Mouse (Mus musculus) stomach, embryonic 16.5 days (tissue): Measurements from ENCODE around the gene Ldb1. TPM values are rescaled to one million over a fixed set of nuclear protein-coding genes. Genes with fewer than 3 reads are reported as not detected.

ENCODE experiments used
- ATAC-seq: fragments of 200-750 bp; cut with Nextera tagmentation; 2 replicates; pipeline ENCODE4 v1.8.0; 2017; ENCODE audit warnings: moderate number of reproducible peaks, moderate TSS enrichment; ENCODE audit not compliant: insufficient read depth, low FRiP score
- H3K27ac ChIP-seq: fragments of 300-500 bp; sonication (generic); 2 replicates; pipeline ENCODE4 v1.5.1; 2014; ENCODE audit warnings: low read length
- H3K27me3 ChIP-seq: fragments of 300-500 bp; sonication (generic); 2 replicates; pipeline ENCODE4 v1.6.1; 2014; ENCODE audit warnings: low read length, control low read depth, mixed read lengths; ENCODE audit not compliant: control insufficient read depth, insufficient read depth
- H3K36me3 ChIP-seq: fragments of 300-500 bp; sonication (generic); 2 replicates; pipeline ENCODE4 v1.6.1; 2014; ENCODE audit warnings: low read length; ENCODE audit not compliant: control insufficient read depth, insufficient read depth
- H3K4me1 ChIP-seq: fragments of 300-500 bp; sonication (generic); 2 replicates; pipeline ENCODE4 v1.6.1; 2014; ENCODE audit warnings: low read length, control low read depth, mixed read lengths; ENCODE audit not compliant: control insufficient read depth, insufficient read depth
- H3K4me2 ChIP-seq: fragments of 300-500 bp; sonication (generic); 2 replicates; pipeline ENCODE4 v1.6.1; 2014; ENCODE audit warnings: low read depth, low read length, mixed read lengths
- H3K4me3 ChIP-seq: fragments of 300-500 bp; sonication (generic); replicated peaks from 2 replicates; pipeline ENCODE4 v1.5.1; 2014; ENCODE audit warnings: mild to moderate bottlenecking, low read length
- H3K9ac ChIP-seq: fragments of 300-500 bp; sonication (generic); 2 replicates; pipeline ENCODE4 v1.6.1; 2014; ENCODE audit warnings: low read length
- H3K9me3 ChIP-seq: fragments of 300-500 bp; sonication (generic); replicated peaks from 2 replicates; pipeline ENCODE4 v1.6.1; 2016; ENCODE audit warnings: low read length, control low read depth; ENCODE audit not compliant: control insufficient read depth
- WGBS: fragments of 180-500 bp; shearing (Covaris S2); extraction: QIAGEN DNeasy Blood & Tissue Kit; methylation state at CpG from one replicate; pipeline ENCODE4 v1.1.7; 2014; 5-methylcytosine and 5-hydroxymethylcytosine counted together
- polyA plus RNA-seq: library from polyadenylated mRNA; unstranded; fragments of >200 nt; fragmentation: Nextera tagmentation; extraction: Ambion mirVana; gene quantifications from 2 replicates; pipeline ENCODE4 v1.2.1, GENCODE M21; 2015

The Ldb1 gene
- polyA plus RNA-seq, result 37.4 and 41.4 TPM in 2 replicates

DNA sequence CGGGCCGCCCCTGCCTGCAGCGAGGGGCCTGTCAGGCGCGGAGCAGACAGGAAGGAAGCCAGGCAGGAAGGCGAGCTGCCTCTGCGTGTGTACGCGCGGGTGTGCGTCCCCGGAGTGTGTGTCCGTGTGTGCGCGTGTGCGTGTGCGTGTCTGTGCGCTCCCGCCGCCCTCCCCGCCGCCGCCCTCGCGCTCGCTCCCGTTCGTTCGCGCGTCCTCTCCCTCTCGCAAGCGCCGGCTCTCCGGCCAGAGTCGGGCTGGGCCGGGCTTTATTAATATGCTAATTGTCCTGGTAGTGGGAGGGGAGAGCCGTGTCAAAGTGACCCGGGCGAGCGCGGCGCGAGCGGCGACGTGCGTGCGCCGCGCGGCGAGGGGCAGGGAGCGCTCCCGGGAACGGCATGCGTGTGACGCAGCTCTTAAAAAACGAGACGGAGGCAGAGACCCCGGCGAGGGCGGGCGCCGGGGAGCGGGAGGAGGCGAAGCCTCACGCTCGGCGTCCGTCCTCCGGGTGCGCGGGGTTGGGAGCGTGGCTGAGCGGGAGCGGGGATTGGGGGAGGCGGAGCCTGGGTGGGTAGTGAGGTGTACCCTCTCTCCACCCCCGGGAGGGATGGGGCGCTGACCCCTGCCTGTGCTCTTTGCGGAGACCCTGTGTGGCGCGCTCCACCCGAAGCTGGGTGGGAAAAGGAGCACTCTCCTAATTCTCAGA, at the start of gene Ldb1:
Gene Ldb1 (minus strand): TSS at position 222 of the 703 bp plus-strand sequence.
- H3K9ac ChIP-seq, result peak within 1 kb of the TSS; percentile 98
- peaks cover 53% of the 10 kb centered on the region for H3K4me1 ChIP-seq
- H3K4me3 ChIP-seq, result peak within 1 kb of the TSS; percentile 97
- peak within 1 kb of the TSS; percentile 94 for H3K4me2 ChIP-seq
- H3K36me3 ChIP-seq, result no peaks in the 10 kb centered on the region
- ATAC-seq, result peak; percentile 80
- no peaks in the 10 kb centered on the region for H3K27me3 ChIP-seq
- peak within 1 kb of the TSS; percentile 99 for H3K27ac ChIP-seq
- H3K9me3 ChIP-seq, result no peaks in the 10 kb centered on the region
- under 1% methylated on average over 82 of the region's 84 CpGs for WGBS

DNA sequence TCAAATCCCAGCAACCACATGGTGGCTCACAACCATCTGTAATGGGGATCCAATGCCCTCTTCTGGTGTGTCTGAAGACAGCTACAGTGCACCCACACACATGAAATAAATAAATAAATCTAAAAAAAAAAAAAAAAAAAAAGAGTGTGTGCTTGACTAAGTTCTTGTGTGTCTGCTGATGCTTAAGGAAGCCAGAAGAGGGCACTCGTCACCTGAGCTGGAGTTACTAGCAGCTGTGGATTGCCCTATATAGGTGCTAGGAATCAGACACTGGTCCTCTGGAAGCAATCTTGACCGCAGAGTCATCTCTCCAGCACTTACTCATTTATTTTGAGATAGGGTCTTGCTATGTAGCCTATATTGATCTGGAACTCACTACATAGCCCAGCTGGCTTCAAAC, 49.1 kb upstream of the Ldb1 start:
- Histone ChIP-seq H3K4me1 (no peaks in the 10 kb centered on the region), H3K9me3 (no peaks in the 10 kb centered on the region), H3K36me3 (no peaks in the 10 kb centered on the region), H3K27me3 (no peaks in the 10 kb centered on the region), H3K4me2 (no peak overlapping the region), H3K4me3 (no peak overlapping the region), H3K9ac (no peak overlapping the region), H3K27ac (no peak overlapping the region)
- WGBS, result 89% methylated on average over 2 of the region's 2 CpGs
- ATAC-seq, result no peak

DNA sequence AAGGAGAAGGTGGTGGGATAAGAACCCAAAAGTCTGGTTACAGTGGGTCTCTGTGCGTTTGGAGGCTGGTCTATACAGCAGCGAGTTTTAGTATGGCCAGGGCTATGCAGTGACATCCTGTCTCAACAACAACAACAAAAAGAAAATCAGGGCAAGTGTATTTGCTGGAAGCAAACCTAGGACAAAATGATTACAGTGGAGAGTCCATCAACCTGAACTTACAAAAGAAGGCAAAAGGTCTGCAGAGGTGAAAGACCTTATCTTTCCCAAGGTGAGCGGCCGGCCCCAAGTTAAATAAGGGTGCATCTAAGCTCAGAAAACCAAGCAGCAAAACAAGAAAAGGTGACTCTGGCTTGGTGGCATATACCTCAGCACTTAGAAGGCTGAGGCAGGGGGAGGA, 46.6 kb upstream of the Ldb1 start:
- H3K27me3 ChIP-seq, result no peaks in the 10 kb centered on the region
- H3K9me3 ChIP-seq, result no peaks in the 10 kb centered on the region
- H3K9ac ChIP-seq, result no peak overlapping the region
- no peaks in the 10 kb centered on the region for H3K4me1 ChIP-seq
- 76% methylated on average over 4 of the region's 4 CpGs for WGBS
- no peak overlapping the region for H3K4me2 ChIP-seq
- H3K27ac ChIP-seq, result no peak overlapping the region
- no peak overlapping the region for H3K4me3 ChIP-seq
- no peak for ATAC-seq
- H3K36me3 ChIP-seq, result no peaks in the 10 kb centered on the region

DNA sequence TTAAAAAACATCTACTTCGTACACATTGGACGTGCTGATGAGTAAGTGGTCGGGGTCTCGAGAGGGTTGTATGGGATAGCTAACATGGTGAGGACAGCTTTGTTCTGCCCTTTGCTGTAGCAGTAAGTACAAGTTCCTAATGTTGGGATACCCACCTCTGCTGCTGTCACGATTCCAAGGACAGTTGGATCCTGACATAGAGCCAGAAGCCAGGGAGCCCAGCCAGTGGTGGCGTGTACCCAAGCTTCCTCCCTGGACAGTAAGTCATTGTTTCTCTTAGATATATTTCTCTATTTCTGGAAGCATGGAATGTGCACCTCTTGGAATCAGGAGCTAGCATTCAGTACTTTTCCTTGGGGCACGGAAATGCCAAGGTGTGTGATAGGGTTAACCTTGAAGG, 42.9 kb upstream of the Ldb1 start:
- WGBS, result 71% methylated on average over 7 of the region's 7 CpGs
- Histone ChIP-seq H3K4me3 (no peak overlapping the region), H3K36me3 (peaks cover 21% of the 10 kb centered on the region), H3K27ac (no peak overlapping the region), H3K4me2 (no peak overlapping the region), H3K9ac (no peak overlapping the region), H3K9me3 (no peaks in the 10 kb centered on the region), H3K4me1 (no peaks in the 10 kb centered on the region), H3K27me3 (no peaks in the 10 kb centered on the region)
- ATAC-seq, result no peak

DNA sequence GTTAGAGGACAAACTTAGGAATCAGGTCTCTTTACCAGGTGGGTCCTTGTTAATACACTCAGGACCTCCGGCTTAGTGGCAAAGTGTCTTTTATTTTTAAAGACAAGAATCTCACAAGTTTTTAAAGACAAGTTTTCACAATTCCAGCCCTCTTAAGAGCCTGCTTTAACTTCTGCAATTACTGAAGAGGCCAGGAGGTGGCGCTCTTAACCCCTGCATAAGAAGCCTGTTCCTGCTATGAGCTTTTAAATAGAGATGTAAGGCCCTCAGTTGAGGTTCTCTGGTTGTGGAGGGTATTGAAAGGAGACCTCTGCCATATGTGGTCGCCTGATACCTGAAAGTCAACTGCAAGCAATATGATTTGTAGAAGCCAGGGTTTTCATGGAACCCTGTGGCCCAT, 41.3 kb upstream of the Ldb1 start:
- H3K9me3 ChIP-seq, result no peaks in the 10 kb centered on the region
- H3K27me3 ChIP-seq, result no peaks in the 10 kb centered on the region
- H3K4me3 ChIP-seq, result no peak overlapping the region
- ATAC-seq, result no peak
- peaks cover 35% of the 10 kb centered on the region for H3K36me3 ChIP-seq
- H3K4me2 ChIP-seq, result no peak overlapping the region
- no peaks in the 10 kb centered on the region for H3K4me1 ChIP-seq
- H3K9ac ChIP-seq, result no peak overlapping the region
- WGBS, result 57% methylated on average over 3 of the region's 3 CpGs
- no peak overlapping the region for H3K27ac ChIP-seq

DNA sequence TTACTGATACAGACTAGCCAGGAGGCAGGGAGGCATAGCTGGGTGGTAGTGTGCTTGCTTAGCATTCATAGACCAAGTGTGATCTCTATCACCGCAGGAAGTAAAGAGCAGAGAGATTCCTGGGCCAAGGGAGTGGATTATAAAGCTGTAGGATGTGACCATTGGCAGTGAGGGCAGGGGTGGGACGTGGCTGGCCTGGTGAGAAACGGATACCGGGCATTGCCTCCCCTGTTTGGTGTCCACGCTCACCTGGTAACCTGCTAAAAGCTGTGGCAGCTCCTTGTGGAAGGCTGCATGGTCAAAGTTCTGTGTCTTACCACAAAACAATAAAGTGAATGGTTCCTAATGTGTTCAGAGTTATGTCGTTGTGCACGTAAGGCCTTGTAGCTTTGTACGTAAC, 40.2 kb upstream of the Ldb1 start:
- Histone ChIP-seq H3K9ac (no peak overlapping the region), H3K27me3 (no peaks in the 10 kb centered on the region), H3K4me1 (no peaks in the 10 kb centered on the region), H3K4me3 (no peak overlapping the region), H3K36me3 (peaks cover 38% of the 10 kb centered on the region), H3K4me2 (no peak overlapping the region), H3K27ac (no peak overlapping the region), H3K9me3 (no peaks in the 10 kb centered on the region)
- WGBS, result 96% methylated on average over 8 of the region's 8 CpGs
- ATAC-seq, result no peak

DNA sequence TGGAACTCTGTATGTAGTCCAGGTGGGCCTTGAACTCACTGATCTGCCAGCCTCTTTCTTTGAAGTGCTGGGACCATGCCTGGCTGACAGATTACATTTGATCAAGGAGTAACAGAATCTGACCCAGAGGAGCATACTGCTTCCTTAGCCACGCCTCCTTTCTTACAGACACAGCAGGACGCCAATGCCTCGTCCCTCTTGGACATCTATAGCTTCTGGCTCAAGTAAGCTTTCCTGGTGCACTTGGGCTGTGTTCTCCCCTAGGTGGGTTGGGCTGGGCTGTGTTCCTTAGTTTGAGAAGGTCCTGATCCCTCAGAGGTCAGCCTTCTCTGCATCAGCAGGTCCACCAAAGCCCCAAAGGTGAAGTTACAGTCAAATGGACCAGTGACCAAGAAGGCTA, 33.5 kb upstream of the Ldb1 start:
- H3K9ac ChIP-seq, result no peak overlapping the region
- H3K36me3 ChIP-seq, result peaks cover 21% of the 10 kb centered on the region
- 70% methylated on average over 3 of the region's 3 CpGs for WGBS
- no peaks in the 10 kb centered on the region for H3K9me3 ChIP-seq
- no peak overlapping the region for H3K4me3 ChIP-seq
- H3K4me2 ChIP-seq, result no peak overlapping the region
- no peak overlapping the region for H3K27ac ChIP-seq
- no peaks in the 10 kb centered on the region for H3K27me3 ChIP-seq
- H3K4me1 ChIP-seq, result peaks cover 13% of the 10 kb centered on the region
- ATAC-seq, result no peak

DNA sequence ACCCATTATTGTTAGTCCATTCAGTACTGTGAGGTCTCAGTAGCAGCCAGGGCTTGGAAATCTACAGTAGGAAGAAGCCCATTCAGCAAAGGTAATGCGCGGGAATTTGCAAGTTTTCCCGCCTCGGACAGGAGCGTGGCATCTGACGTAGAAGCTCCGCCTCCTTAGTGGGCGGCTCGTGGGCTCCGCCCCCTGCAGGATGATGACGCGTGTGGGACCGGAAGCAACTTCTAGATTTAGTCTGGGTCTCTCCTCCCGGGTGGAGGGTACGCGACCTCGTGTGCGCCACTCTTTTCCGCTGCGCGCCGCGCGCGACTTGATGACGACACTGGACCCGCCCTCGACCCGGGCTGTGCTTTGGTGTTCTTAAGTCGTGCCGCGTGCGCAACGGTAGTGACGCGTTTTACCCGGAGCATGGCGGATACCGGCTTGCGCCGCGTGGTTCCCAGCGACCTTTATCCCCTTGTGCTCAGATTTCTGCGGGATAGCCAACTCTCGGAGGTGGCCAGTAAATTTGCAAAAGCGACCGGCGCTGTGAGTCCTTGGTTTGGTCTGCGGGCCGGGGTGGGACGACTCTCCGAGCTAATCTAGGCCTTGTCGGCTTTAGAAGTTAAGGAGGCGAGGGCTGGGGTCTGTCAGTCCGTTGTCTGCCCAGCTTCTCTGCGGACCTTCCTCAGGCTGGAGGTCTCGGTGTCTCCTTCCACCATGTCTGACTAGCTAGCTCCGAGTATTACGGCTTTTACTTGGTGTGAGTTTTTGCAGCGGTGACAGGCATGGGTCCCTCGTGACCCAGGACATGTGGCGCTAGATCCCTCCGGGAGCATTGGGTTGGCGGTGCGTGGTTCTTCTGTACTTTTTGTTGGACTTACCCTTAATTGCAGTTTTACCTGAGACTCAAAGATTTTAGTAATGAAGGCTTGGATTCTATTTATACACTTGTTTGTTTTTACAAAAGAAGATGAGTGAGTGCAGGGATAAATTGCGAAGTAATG, 30.9 kb upstream of the Ldb1 start, which contains the start of gene Nolc1:
Gene Nolc1 (plus strand): TSS at position 248 of the 992 bp plus-strand sequence.
- Histone ChIP-seq H3K27me3 (no peaks in the 10 kb centered on the region), H3K9me3 (no peaks in the 10 kb centered on the region), H3K9ac (peak within 1 kb of the TSS; percentile 74), H3K4me3 (peak within 1 kb of the TSS; percentile 76), H3K36me3 (peaks cover 9% of the 10 kb centered on the region; the same call in 1 of the 2 replicates), H3K27ac (peak within 1 kb of the TSS; percentile 60; the same call in 1 of the 2 replicates), H3K4me1 (peaks cover 13% of the 10 kb centered on the region), H3K4me2 (peak within 1 kb of the TSS; percentile 77)
- WGBS, result under 1% methylated on average over 66 of the region's 66 CpGs
- ATAC-seq, result peak; percentile 99

DNA sequence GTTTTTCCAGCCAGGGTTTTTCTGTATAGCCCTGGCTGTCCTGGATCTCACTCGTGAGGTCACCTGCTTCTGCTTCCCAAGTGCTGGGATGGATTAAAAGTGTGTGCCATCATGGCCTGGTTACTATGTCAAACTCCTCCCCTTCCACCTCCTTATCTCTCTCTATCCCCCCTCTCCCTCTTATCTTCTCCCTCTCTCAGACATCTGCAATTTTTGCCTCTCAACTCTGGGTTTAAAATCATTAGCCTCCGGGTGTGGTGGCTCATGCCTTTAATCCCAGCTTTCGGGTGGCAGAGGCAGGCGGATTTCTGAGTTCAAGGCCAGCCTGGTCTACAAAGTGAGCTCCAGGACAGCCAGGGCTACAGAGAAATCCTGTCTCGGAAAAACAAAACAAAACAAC, 29.3 kb upstream of the Ldb1 start:
- Histone ChIP-seq H3K4me1 (peaks cover 13% of the 10 kb centered on the region), H3K27ac (no peak overlapping the region), H3K9me3 (no peaks in the 10 kb centered on the region), H3K36me3 (peaks cover 10% of the 10 kb centered on the region), H3K4me3 (no peak overlapping the region), H3K9ac (no peak overlapping the region), H3K4me2 (no peak overlapping the region), H3K27me3 (no peaks in the 10 kb centered on the region)
- WGBS, result 88% methylated on average over 5 of the region's 5 CpGs
- no peak for ATAC-seq
